Mouse (Mus musculus): ENCODE results near the gene Tnfrsf14. TPM values are rescaled to one million over a fixed set of nuclear protein-coding genes. Genes with fewer than 3 reads are reported as not detected.

Gene Tnfrsf14
- polyA plus RNA-seq, 2 experiments, result 37.0 to 122 TPM

DNA sequence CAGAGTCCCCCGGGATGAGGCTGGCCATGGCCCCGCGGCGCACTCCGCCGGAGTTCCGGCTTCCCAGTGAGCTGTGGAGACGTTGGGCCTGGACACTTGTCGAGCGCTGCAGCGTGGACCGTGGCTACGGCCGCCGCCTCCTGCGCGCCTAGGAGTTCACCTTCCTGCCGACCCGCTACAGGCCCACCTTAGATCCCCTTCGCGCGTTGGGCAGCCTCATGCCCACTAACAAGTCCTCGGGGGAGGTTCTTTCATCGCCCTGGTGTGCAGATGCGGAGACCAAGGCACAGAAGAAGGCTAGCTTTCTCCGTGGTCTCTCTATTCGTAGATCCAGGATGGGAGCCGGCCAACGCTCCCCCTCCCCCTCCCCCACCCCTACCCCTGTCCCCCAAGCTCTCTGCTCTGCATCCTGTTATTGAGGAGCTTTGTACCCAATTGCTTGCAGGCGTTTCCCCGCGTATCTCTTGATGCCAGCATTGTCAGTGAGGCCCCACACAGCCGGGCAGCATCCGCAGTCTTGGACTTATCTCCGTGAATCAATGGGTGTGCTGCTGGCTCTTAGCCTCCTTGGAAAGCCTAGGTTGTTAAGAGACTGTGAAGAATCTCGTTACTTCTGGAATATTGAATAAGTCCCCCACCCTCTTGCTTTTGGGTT is 36.3 kb upstream of the Tnfrsf14 start:
- Histone ChIP-seq H3K4me2 (ENCODE audit: low read depth) (peak overlapping the region; percentile 96), H3K4me3 (ENCODE audit: insufficient read depth in 1 of 2, low read depth in 2 of 2, low read length in 2 of 2) (peak overlapping the region; percentile 92 to 93), H3K27ac (peak overlapping the region; percentile 89), H3K4me1 (replicated peaks; ENCODE audit: control insufficient read depth in 2 of 2, insufficient read depth in 2 of 2, low read length in 1 of 2) (peaks cover 11 to 18% of the 10 kb centered on the region in 2 experiments), H3K9ac (replicated peaks) (peak overlapping the region; percentile 97), H3K27me3 (ENCODE audit: control insufficient read depth, insufficient read depth, low read length) (peaks cover 38% of the 10 kb centered on the region), H3K9me3 (ENCODE audit: control insufficient read depth, low read length) (no peaks in the 10 kb centered on the region), H3K36me3 (replicated peaks; ENCODE audit: control insufficient read depth, insufficient read depth, low read depth) (peaks cover 32% of the 10 kb centered on the region)
- DNase-seq (ENCODE audit: low read depth in 3 of 3, low spot score in 3 of 3), result peak; percentile 74 to 78 (median 76)
- WGBS (ENCODE audit: insufficient replicate concordance), result 0% methylated on average over 35 of the region's 36 CpGs
- ATAC-seq (ENCODE audit: insufficient read depth), result peak; percentile 78
- TF ChIP-seq CTCF (IDR thresholded peaks at IDR 0.05; ENCODE audit: low read depth) (no peak), EP300 (IDR thresholded peaks at IDR 0.05; ENCODE audit: low read depth) (peak; percentile 52; the same call in 1 of the 2 replicates)

- ATAC-seq (ENCODE audit: insufficient read depth), result peak; percentile 84
Measured at GRCm38 (mm10) chr4:154963901-154964580, 35.7 kb upstream of the Tnfrsf14 start, which contains the start of gene Pank4. Gene Pank4, plus strand, starts transcription at chr4:154964123.

DNA sequence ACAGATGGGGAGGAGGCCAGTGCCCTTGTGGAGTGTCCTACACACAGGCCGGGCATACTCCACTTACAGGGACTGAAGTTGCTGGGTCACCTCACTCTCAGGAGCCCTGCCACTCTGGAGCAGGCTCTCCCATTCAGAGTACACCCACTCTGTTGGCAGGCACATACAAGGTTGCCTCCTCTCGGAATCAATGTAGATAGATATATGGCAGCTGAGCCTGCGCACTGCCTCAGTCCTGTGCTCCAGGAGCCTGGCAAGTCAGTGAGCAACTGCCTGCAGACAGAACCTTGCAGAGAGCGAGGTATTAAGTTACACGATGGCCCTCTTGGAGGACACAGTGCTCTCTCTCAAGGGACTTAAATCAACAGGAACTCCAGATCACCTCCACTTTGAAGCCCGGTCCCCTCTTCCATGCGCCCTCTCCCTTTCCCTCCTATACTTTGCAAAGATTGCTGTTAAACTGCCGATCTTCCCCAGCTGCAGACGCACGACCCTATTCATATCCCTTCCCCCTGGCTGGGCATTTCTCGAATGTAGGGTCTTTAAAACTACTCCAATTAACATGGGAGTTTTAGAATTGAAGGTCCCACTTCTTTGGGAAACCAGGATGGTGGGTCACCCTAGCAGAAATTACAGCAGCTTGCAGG is 35.0 kb upstream of the Tnfrsf14 start:
- peaks cover 11 to 18% of the 10 kb centered on the region in 2 experiments for H3K4me1 ChIP-seq (replicated peaks; ENCODE audit: control insufficient read depth in 2 of 2, insufficient read depth in 2 of 2, low read length in 1 of 2)
- ATAC-seq (ENCODE audit: insufficient read depth) (no peak), DNase-seq (ENCODE audit: low read depth in 3 of 3, low spot score in 3 of 3) (no peak)
- no peak overlapping the region for H3K27ac ChIP-seq
- H3K27me3 ChIP-seq (ENCODE audit: control insufficient read depth, insufficient read depth, low read length), result peaks cover 52% of the 10 kb centered on the region
- 48% methylated on average over 11 of the region's 11 CpGs for WGBS (ENCODE audit: insufficient replicate concordance)
- TF ChIP-seq CTCF (IDR thresholded peaks at IDR 0.05; ENCODE audit: low read depth) (no peak), EP300 (IDR thresholded peaks at IDR 0.05; ENCODE audit: low read depth) (no peak)
- peak overlapping the region; percentile 92 to 93 for H3K4me3 ChIP-seq (ENCODE audit: insufficient read depth in 1 of 2, low read depth in 2 of 2, low read length in 2 of 2)
- peak overlapping the region; percentile 48 for H3K9ac ChIP-seq (replicated peaks)
- no peaks in the 10 kb centered on the region for H3K9me3 ChIP-seq (ENCODE audit: control insufficient read depth, low read length)
- H3K4me2 ChIP-seq (ENCODE audit: low read depth), result peak overlapping the region; percentile 96
- H3K36me3 ChIP-seq (replicated peaks; ENCODE audit: control insufficient read depth, insufficient read depth, low read depth), result peaks cover 22% of the 10 kb centered on the region

More at GRCm38 (mm10) chr4:154963901-154964580, 35.7 kb upstream of the Tnfrsf14 start, which contains the start of gene Pank4:
- Histone ChIP-seq H3K4me3 (ENCODE audit: insufficient read depth in 1 of 2, low read depth in 2 of 2, low read length in 2 of 2) (peak within 1 kb of the TSS; percentile 92 to 93), H3K9ac (replicated peaks) (peak within 1 kb of the TSS; percentile 97), H3K4me2 (ENCODE audit: low read depth) (peak within 1 kb of the TSS; percentile 96), H3K4me1 (replicated peaks; ENCODE audit: control insufficient read depth in 2 of 2, insufficient read depth in 2 of 2, low read length in 1 of 2) (peaks cover 11 to 18% of the 10 kb centered on the region in 2 experiments), H3K36me3 (replicated peaks; ENCODE audit: control insufficient read depth, insufficient read depth, low read depth) (peaks cover 25% of the 10 kb centered on the region), H3K9me3 (ENCODE audit: control insufficient read depth, low read length) (no peaks in the 10 kb centered on the region), H3K27me3 (ENCODE audit: control insufficient read depth, insufficient read depth, low read length) (peaks cover 44% of the 10 kb centered on the region), H3K27ac (peak within 1 kb of the TSS; percentile 89)
- under 1% methylated on average over 66 of the region's 66 CpGs for WGBS (ENCODE audit: insufficient replicate concordance)
- peak; percentile 81 to 87 (median 86) for DNase-seq (ENCODE audit: low read depth in 3 of 3, low spot score in 3 of 3)
- TF ChIP-seq EP300 (IDR thresholded peaks at IDR 0.05; ENCODE audit: low read depth), result no peak; the same call in 1 of the 2 replicates
- TF ChIP-seq CTCF (IDR thresholded peaks at IDR 0.05; ENCODE audit: low read depth), result no peak

GRCm38 (mm10) chr4:154962683-154963082 is 34.3 kb upstream of the Tnfrsf14 start:
- Histone ChIP-seq H3K27me3 (ENCODE audit: control insufficient read depth, insufficient read depth, low read length) (peaks cover 58% of the 10 kb centered on the region), H3K9me3 (ENCODE audit: control insufficient read depth, low read length) (no peaks in the 10 kb centered on the region), H3K4me2 (ENCODE audit: low read depth) (no peak overlapping the region), H3K9ac (replicated peaks) (no peak overlapping the region), H3K4me1 (replicated peaks; ENCODE audit: control insufficient read depth in 2 of 2, insufficient read depth in 2 of 2, low read length in 1 of 2) (peaks cover 11 to 18% of the 10 kb centered on the region in 2 experiments), H3K4me3 (ENCODE audit: insufficient read depth in 1 of 2, low read depth in 2 of 2, low read length in 2 of 2) (no peak overlapping the region), H3K36me3 (replicated peaks; ENCODE audit: control insufficient read depth, insufficient read depth, low read depth) (peaks cover 18% of the 10 kb centered on the region), H3K27ac (no peak overlapping the region)
- WGBS (ENCODE audit: insufficient replicate concordance), result 68% methylated on average over 7 of the region's 7 CpGs
- TF ChIP-seq CTCF (IDR thresholded peaks at IDR 0.05; ENCODE audit: low read depth), result no peak
- no peak for TF ChIP-seq EP300 (IDR thresholded peaks at IDR 0.05; ENCODE audit: low read depth)
- no peak for DNase-seq (ENCODE audit: low read depth in 3 of 3, low spot score in 3 of 3)
- ATAC-seq (ENCODE audit: insufficient read depth), result no peak
